Mouse (Mus musculus) neural tube, embryonic 12.5 days (tissue): Measurements from ENCODE around the gene Plekhg2. TPM values are rescaled to one million over a fixed set of nuclear protein-coding genes. Genes with fewer than 3 reads are reported as not detected.

Source experiments
- ATAC-seq: fragments of 200-750 bp; cut with Nextera tagmentation; 2 replicates; pipeline ENCODE4 v1.8.0; 2017; ENCODE audit warnings: low read depth, mild to moderate bottlenecking, moderate TSS enrichment, moderate library complexity; ENCODE audit not compliant: low FRiP score
- H3K27ac ChIP-seq: fragments of 300-500 bp; sonication (generic); 2 replicates; pipeline ENCODE4 v1.5.1; 2016
- H3K27me3 ChIP-seq: fragments of 300-500 bp; sonication (generic); replicated peaks from 2 replicates; pipeline ENCODE4 v1.6.1; 2016; ENCODE audit warnings: mild to moderate bottlenecking
- H3K36me3 ChIP-seq: fragments of 300-500 bp; sonication (generic); 2 replicates; pipeline ENCODE4 v1.6.1; 2016; ENCODE audit warnings: mild to moderate bottlenecking
- H3K4me1 ChIP-seq: fragments of 300-500 bp; sonication (generic); 2 replicates; pipeline ENCODE4 v1.6.1; 2016
- H3K4me2 ChIP-seq: fragments of 300-500 bp; sonication (generic); replicated peaks from 2 replicates; pipeline ENCODE4 v1.6.1; 2016; ENCODE audit warnings: mild to moderate bottlenecking
- H3K4me3 ChIP-seq: fragments of 300-500 bp; sonication (generic); 2 replicates; pipeline ENCODE4 v1.5.1; 2016
- H3K9ac ChIP-seq: fragments of 300-500 bp; sonication (generic); 2 replicates; pipeline ENCODE4 v1.6.1; 2016; ENCODE audit warnings: mild to moderate bottlenecking
- H3K9me3 ChIP-seq: fragments of 300-500 bp; sonication (generic); 2 replicates; pipeline ENCODE4 v1.6.1; 2016; ENCODE audit warnings: mild to moderate bottlenecking
- WGBS: fragments of 180-500 bp; shearing (Covaris S2); methylation state at CpG from one replicate; pipeline ENCODE4 v1.1.7; 2016; 5-methylcytosine and 5-hydroxymethylcytosine counted together
- polyA plus RNA-seq: library from polyadenylated mRNA; unstranded; fragments of >200 nt; fragmentation: Nextera tagmentation; extraction: Ambion mirVana; gene quantifications from 2 replicates; pipeline ENCODE4 v1.2.1, GENCODE M21; 2016

Plekhg2 gene
- 58.9 and 63.3 TPM in 2 replicates for polyA plus RNA-seq

- Histone ChIP-seq H3K4me3 (peak within 1 kb of the TSS; percentile 69), H3K4me1 (peaks cover 51% of the 10 kb centered on the region), H3K36me3 (peaks cover 25% of the 10 kb centered on the region), H3K4me2 (peak within 1 kb of the TSS; percentile 90), H3K27me3 (peaks cover 2% of the 10 kb centered on the region; the same call in 1 of the 2 replicates), H3K9me3 (no peaks in the 10 kb centered on the region), H3K9ac (peak within 1 kb of the TSS; percentile 84), H3K27ac (peak within 1 kb of the TSS; percentile 73)
- peak; percentile 74 for ATAC-seq
- under 1% methylated on average over 65 of the region's 66 CpGs for WGBS
Observed at GRCm38 (mm10) chr7:28372251-28373108, at the start of gene Plekhg2. TSS of gene Plekhg2 (minus strand) at chr7:28372599.

- H3K27me3 ChIP-seq = no peaks in the 10 kb centered on the region
- no peak overlapping the region for H3K4me2 ChIP-seq
- peaks cover 80% of the 10 kb centered on the region for H3K36me3 ChIP-seq
- no peak overlapping the region for H3K4me3 ChIP-seq
- 100% methylated on average over 2 of the region's 2 CpGs for WGBS
- no peak overlapping the region for H3K27ac ChIP-seq
- no peaks in the 10 kb centered on the region for H3K4me1 ChIP-seq
- ATAC-seq = no peak
- H3K9ac ChIP-seq = no peak overlapping the region
- no peaks in the 10 kb centered on the region for H3K9me3 ChIP-seq
Observed at GRCm38 (mm10) chr7:28419416-28419815, 47.0 kb upstream of the Plekhg2 start.

- no peak for ATAC-seq
- Histone ChIP-seq H3K4me1 (no peaks in the 10 kb centered on the region), H3K4me2 (no peak overlapping the region), H3K9me3 (no peaks in the 10 kb centered on the region), H3K27ac (no peak overlapping the region), H3K36me3 (peaks cover 87% of the 10 kb centered on the region), H3K4me3 (no peak overlapping the region), H3K9ac (no peak overlapping the region), H3K27me3 (no peaks in the 10 kb centered on the region)
- WGBS = 85% methylated on average over 8 of the region's 8 CpGs
Observed at GRCm38 (mm10) chr7:28418096-28418670, 45.8 kb upstream of the Plekhg2 start.

- H3K27me3 ChIP-seq = no peaks in the 10 kb centered on the region
- peaks cover 87% of the 10 kb centered on the region for H3K36me3 ChIP-seq
- no peak overlapping the region for H3K9ac ChIP-seq
- H3K4me3 ChIP-seq = no peak overlapping the region
- H3K4me1 ChIP-seq = no peaks in the 10 kb centered on the region
- no peak overlapping the region for H3K27ac ChIP-seq
- no peaks in the 10 kb centered on the region for H3K9me3 ChIP-seq
- H3K4me2 ChIP-seq = no peak overlapping the region
- no peak for ATAC-seq
Observed at GRCm38 (mm10) chr7:28417368-28417767, 45.0 kb upstream of the Plekhg2 start.

- H3K4me2 ChIP-seq = no peak overlapping the region
- no peak overlapping the region for H3K4me3 ChIP-seq
- H3K27ac ChIP-seq = no peak overlapping the region
- no peaks in the 10 kb centered on the region for H3K4me1 ChIP-seq
- H3K27me3 ChIP-seq = no peaks in the 10 kb centered on the region
- H3K36me3 ChIP-seq = peaks cover 80% of the 10 kb centered on the region
- no peaks in the 10 kb centered on the region for H3K9me3 ChIP-seq
- no peak for ATAC-seq
- WGBS = 90% methylated on average over 4 of the region's 4 CpGs
- H3K9ac ChIP-seq = no peak overlapping the region
Observed at GRCm38 (mm10) chr7:28412826-28413225, 40.4 kb upstream of the Plekhg2 start.

GRCm38 (mm10) chr7:28410841-28411475 is 38.6 kb upstream of the Plekhg2 start:
- Histone ChIP-seq H3K27ac (no peak overlapping the region), H3K4me1 (no peaks in the 10 kb centered on the region), H3K9ac (no peak overlapping the region), H3K4me3 (no peak overlapping the region), H3K27me3 (no peaks in the 10 kb centered on the region), H3K36me3 (peaks cover 84% of the 10 kb centered on the region), H3K9me3 (no peaks in the 10 kb centered on the region), H3K4me2 (no peak overlapping the region)
- WGBS = 90% methylated on average over 3 of the region's 3 CpGs
- no peak for ATAC-seq

- Histone ChIP-seq H3K27me3 (no peaks in the 10 kb centered on the region), H3K4me3 (no peak overlapping the region), H3K36me3 (peaks cover 94% of the 10 kb centered on the region), H3K9ac (no peak overlapping the region), H3K4me1 (no peaks in the 10 kb centered on the region), H3K27ac (no peak overlapping the region), H3K9me3 (no peaks in the 10 kb centered on the region), H3K4me2 (no peak overlapping the region)
- ATAC-seq = no peak
- WGBS = 85% methylated on average over 3 of the region's 3 CpGs
Observed at GRCm38 (mm10) chr7:28401942-28402341, 29.5 kb upstream of the Plekhg2 start.

GRCm38 (mm10) chr7:28401030-28401429 is 28.6 kb upstream of the Plekhg2 start:
- H3K9me3 ChIP-seq = no peaks in the 10 kb centered on the region
- H3K4me1 ChIP-seq = no peaks in the 10 kb centered on the region
- WGBS = 88% methylated on average over 1 of the region's 1 CpGs
- no peak for ATAC-seq
- no peak overlapping the region for H3K4me2 ChIP-seq
- H3K9ac ChIP-seq = no peak overlapping the region
- H3K27me3 ChIP-seq = no peaks in the 10 kb centered on the region
- H3K36me3 ChIP-seq = peaks cover 94% of the 10 kb centered on the region
- H3K27ac ChIP-seq = no peak overlapping the region
- H3K4me3 ChIP-seq = no peak overlapping the region

GRCm38 (mm10) chr7:28398696-28399340 is 26.4 kb upstream of the Plekhg2 start:
- no peak overlapping the region for H3K4me2 ChIP-seq
- 94% methylated on average over 10 of the region's 10 CpGs for WGBS
- H3K4me1 ChIP-seq = peaks cover 2% of the 10 kb centered on the region
- no peak for ATAC-seq
- no peaks in the 10 kb centered on the region for H3K9me3 ChIP-seq
- peaks cover 85% of the 10 kb centered on the region for H3K36me3 ChIP-seq
- no peak overlapping the region for H3K4me3 ChIP-seq
- no peaks in the 10 kb centered on the region for H3K27me3 ChIP-seq
- H3K9ac ChIP-seq = no peak overlapping the region
- H3K27ac ChIP-seq = no peak overlapping the region

- H3K4me1 ChIP-seq = peaks cover 9% of the 10 kb centered on the region
- H3K27me3 ChIP-seq = no peaks in the 10 kb centered on the region
- no peak overlapping the region for H3K4me2 ChIP-seq
- no peaks in the 10 kb centered on the region for H3K9me3 ChIP-seq
- no peak overlapping the region for H3K27ac ChIP-seq
- no peak overlapping the region for H3K4me3 ChIP-seq
- H3K36me3 ChIP-seq = peaks cover 76% of the 10 kb centered on the region
- 73% methylated on average over 3 of the region's 3 CpGs for WGBS
- H3K9ac ChIP-seq = no peak overlapping the region
- ATAC-seq = no peak
Observed at GRCm38 (mm10) chr7:28398000-28398399, 25.6 kb upstream of the Plekhg2 start.

- Histone ChIP-seq H3K9ac (no peak overlapping the region), H3K27me3 (no peaks in the 10 kb centered on the region), H3K36me3 (peaks cover 56% of the 10 kb centered on the region), H3K4me3 (no peak overlapping the region), H3K9me3 (no peaks in the 10 kb centered on the region), H3K4me2 (no peak overlapping the region), H3K27ac (no peak overlapping the region), H3K4me1 (peaks cover 24% of the 10 kb centered on the region)
- no peak for ATAC-seq
- WGBS = 93% methylated on average over 4 of the region's 4 CpGs
Observed at GRCm38 (mm10) chr7:28395425-28395824, 23.0 kb upstream of the Plekhg2 start.
